Mouse (Mus musculus): Measurements from ENCODE around the gene Zkscan5. TPM values are rescaled to one million over a fixed set of nuclear protein-coding genes. Genes with fewer than 3 reads are reported as not detected.
"Not testable (repeated sequence)": the region's sequence is repeated elsewhere in the genome, so short reads cannot be mapped to it uniquely, and the experiment has no call there.

Gene Zkscan5
- total RNA-seq (2022) = 10 to 100 TPM; 10.2 to 12.4 (median 10.6) TPM

- peak; percentile 99 for DNase-seq (ENCODE audit: low spot score in 2 of 2)
These were observed at the start of gene Zkscan5 for GRCm38 (mm10) chr5:145203936-145204691. Gene Zkscan5, plus strand, starts transcription at chr5:145204562.

GRCm38 (mm10) chr5:145161361-145161760 lies 43.0 kb upstream of the Zkscan5 start:
- no peak for DNase-seq (ENCODE audit: low spot score in 2 of 2)

GRCm38 (mm10) chr5:145164710-145165109 lies 39.7 kb upstream of the Zkscan5 start:
- DNase-seq (ENCODE audit: low spot score in 2 of 2) = no peak

GRCm38 (mm10) chr5:145165184-145165583 lies 39.2 kb upstream of the Zkscan5 start:
- DNase-seq (ENCODE audit: low spot score in 2 of 2) = no peak

- DNase-seq (ENCODE audit: low spot score in 2 of 2) = peak; percentile 97 to 99
These were observed 37.6 kb upstream of the Zkscan5 start, which contains the start of the genes Ptcd1 and Cpsf4 for GRCm38 (mm10) chr5:145166536-145167305. Gene Ptcd1, minus strand, starts transcription at chr5:145167108. Gene Cpsf4, plus strand, starts transcription at chr5:145167213.

- DNase-seq (ENCODE audit: low spot score in 2 of 2) = peak in 1 of 2 experiments; percentile 28
These were observed 37.1 kb upstream of the Zkscan5 start for GRCm38 (mm10) chr5:145167306-145167661.

- DNase-seq (ENCODE audit: low spot score in 2 of 2) = no peak
These were observed 25.8 kb upstream of the Zkscan5 start for GRCm38 (mm10) chr5:145178461-145178980.

GRCm38 (mm10) chr5:145185244-145185643 lies 19.1 kb upstream of the Zkscan5 start:
- DNase-seq (ENCODE audit: low spot score in 2 of 2) = no peak

- no peak for DNase-seq (ENCODE audit: low spot score in 2 of 2)
These were observed 14.9 kb upstream of the Zkscan5 start for GRCm38 (mm10) chr5:145189416-145189815.

- no peak for DNase-seq (ENCODE audit: low spot score in 2 of 2)
These were observed 14.0 kb upstream of the Zkscan5 start for GRCm38 (mm10) chr5:145190373-145190772.

GRCm38 (mm10) chr5:145190875-145191798 lies 13.2 kb upstream of the Zkscan5 start:
- peak; percentile 85 to 89 for DNase-seq (ENCODE audit: low spot score in 2 of 2)

GRCm38 (mm10) chr5:145191962-145192361 lies 12.4 kb upstream of the Zkscan5 start, which contains the start of gene Atp5j2:
Gene Atp5j2, minus strand, starts transcription at chr5:145192062.
- DNase-seq (ENCODE audit: low spot score in 2 of 2) = no peak

- DNase-seq (ENCODE audit: low spot score in 2 of 2) = no peak
These were observed 4.0 kb upstream of the Zkscan5 start for GRCm38 (mm10) chr5:145200387-145200786.

GRCm38 (mm10) chr5:145201321-145201991 lies 2.9 kb upstream of the Zkscan5 start, which contains the start of gene Zkscan14:
Gene Zkscan14, minus strand, starts transcription at chr5:145201868.
- DNase-seq (ENCODE audit: low spot score in 2 of 2) = peak; percentile 59 to 71

GRCm38 (mm10) chr5:145202446-145202845 lies 1.9 kb upstream of the Zkscan5 start:
- DNase-seq (ENCODE audit: low spot score in 2 of 2) = no peak

GRCm38 (mm10) chr5:145205041-145205440 lies 679 bp downstream of the Zkscan5 start:
- no peak for DNase-seq (ENCODE audit: low spot score in 2 of 2)

GRCm38 (mm10) chr5:145207385-145207784 lies 3.0 kb downstream of the Zkscan5 start:
- DNase-seq (ENCODE audit: low spot score in 2 of 2) = no peak

GRCm38 (mm10) chr5:145207954-145208353 lies 3.6 kb downstream of the Zkscan5 start:
- no peak for DNase-seq (ENCODE audit: low spot score in 2 of 2)

- not testable (repeated sequence) for DNase-seq (ENCODE audit: low spot score in 2 of 2)
These were observed 4.0 kb downstream of the Zkscan5 start for GRCm38 (mm10) chr5:145208391-145208790.

GRCm38 (mm10) chr5:145211340-145211739 lies 7.0 kb downstream of the Zkscan5 start:
- no peak for DNase-seq (ENCODE audit: low spot score in 2 of 2)
